Mouse (Mus musculus): ENCODE data around the gene 2210408I21Rik. TPM values are rescaled to one million over a fixed set of nuclear protein-coding genes. Genes with fewer than 3 reads are reported as not detected.

Gene 2210408I21Rik
- polyA plus RNA-seq, 1 experiment from 2014 or later: 11.3 TPM

GRCm38 (mm10) chr13:77400762-77401161 lies 265.4 kb downstream of the 2210408I21Rik start:
- Histone ChIP-seq H3K9ac (no peak overlapping the region), H3K9me3 (replicated peaks) (no peaks in the 10 kb centered on the region), H3K27me3 (no peaks in the 10 kb centered on the region), H3K4me1 (peaks cover 25% of the 10 kb centered on the region), H3K4me2 (no peak overlapping the region), H3K4me3 (no peak overlapping the region), H3K36me3 (ENCODE audit: poor library complexity, severe bottlenecking) (no peaks in the 10 kb centered on the region), H3K27ac (no peak overlapping the region)
- ATAC-seq: no peak
- 36% methylated on average over 2 of the region's 2 CpGs for WGBS

- WGBS: 72% methylated on average over 3 of the region's 3 CpGs
Observed at GRCm38 (mm10) chr13:77408530-77408929, 273.2 kb downstream of the 2210408I21Rik start.

GRCm38 (mm10) chr13:77409804-77410203 lies 274.5 kb downstream of the 2210408I21Rik start:
- Histone ChIP-seq H3K4me1 (peaks cover 7% of the 10 kb centered on the region; the same call in 1 of the 2 replicates), H3K9ac (no peak overlapping the region), H3K36me3 (ENCODE audit: poor library complexity, severe bottlenecking) (no peaks in the 10 kb centered on the region), H3K9me3 (replicated peaks) (no peaks in the 10 kb centered on the region), H3K4me3 (no peak overlapping the region), H3K27ac (no peak overlapping the region), H3K27me3 (no peaks in the 10 kb centered on the region), H3K4me2 (no peak overlapping the region)
- WGBS: 75% methylated on average over 2 of the region's 2 CpGs
- no peak for ATAC-seq

More at GRCm38 (mm10) chr13:77408530-77408929, 273.2 kb downstream of the 2210408I21Rik start:
- Histone ChIP-seq H3K4me2 (no peak overlapping the region), H3K9me3 (replicated peaks) (no peaks in the 10 kb centered on the region), H3K36me3 (ENCODE audit: poor library complexity, severe bottlenecking) (no peaks in the 10 kb centered on the region), H3K9ac (no peak overlapping the region), H3K27ac (no peak overlapping the region), H3K4me1 (peaks cover 7% of the 10 kb centered on the region; the same call in 1 of the 2 replicates), H3K4me3 (no peak overlapping the region), H3K27me3 (no peaks in the 10 kb centered on the region)
- no peak; the same call in 1 of the 2 replicates for ATAC-seq

GRCm38 (mm10) chr13:77412829-77413228 lies 277.5 kb downstream of the 2210408I21Rik start:
- Histone ChIP-seq H3K9me3 (replicated peaks) (no peaks in the 10 kb centered on the region), H3K27me3 (no peaks in the 10 kb centered on the region), H3K36me3 (ENCODE audit: poor library complexity, severe bottlenecking) (no peaks in the 10 kb centered on the region), H3K4me1 (peaks cover 7% of the 10 kb centered on the region; the same call in 1 of the 2 replicates), H3K4me3 (no peak overlapping the region), H3K9ac (no peak overlapping the region), H3K4me2 (no peak overlapping the region), H3K27ac (no peak overlapping the region)
- no peak for ATAC-seq
- WGBS: 15% methylated on average over 2 of the region's 2 CpGs

GRCm38 (mm10) chr13:77450007-77450567 lies 314.7 kb downstream of the 2210408I21Rik start:
- H3K4me3 ChIP-seq: no peak overlapping the region
- H3K9ac ChIP-seq: no peak overlapping the region
- 82% methylated on average over 5 of the region's 5 CpGs for WGBS
- peaks cover 5% of the 10 kb centered on the region; the same call in 1 of the 2 replicates for H3K9me3 ChIP-seq (replicated peaks)
- no peaks in the 10 kb centered on the region for H3K36me3 ChIP-seq (ENCODE audit: poor library complexity, severe bottlenecking)
- H3K4me2 ChIP-seq: no peak overlapping the region
- 0 out of 2 replicates have a peak, but pooled peaks have one; percentile 38 for ATAC-seq
- H3K27ac ChIP-seq: no peak overlapping the region
- H3K27me3 ChIP-seq: no peaks in the 10 kb centered on the region
- no peaks in the 10 kb centered on the region for H3K4me1 ChIP-seq

GRCm38 (mm10) chr13:77470093-77470621 lies 334.8 kb downstream of the 2210408I21Rik start:
- Histone ChIP-seq H3K9ac (no peak overlapping the region), H3K9me3 (replicated peaks) (no peaks in the 10 kb centered on the region), H3K4me3 (no peak overlapping the region), H3K27me3 (no peaks in the 10 kb centered on the region), H3K27ac (no peak overlapping the region), H3K4me1 (no peaks in the 10 kb centered on the region), H3K36me3 (ENCODE audit: poor library complexity, severe bottlenecking) (no peaks in the 10 kb centered on the region), H3K4me2 (no peak overlapping the region)
- ATAC-seq: peak; percentile 78
- WGBS: 74% methylated on average over 3 of the region's 3 CpGs

GRCm38 (mm10) chr13:77476420-77476819 lies 341.1 kb downstream of the 2210408I21Rik start:
- H3K4me1 ChIP-seq: peaks cover 16% of the 10 kb centered on the region
- no peak overlapping the region for H3K27ac ChIP-seq
- H3K27me3 ChIP-seq: no peaks in the 10 kb centered on the region
- H3K9me3 ChIP-seq (replicated peaks): no peaks in the 10 kb centered on the region
- no peak overlapping the region for H3K9ac ChIP-seq
- 74% methylated on average over 4 of the region's 4 CpGs for WGBS
- H3K4me2 ChIP-seq: no peak overlapping the region
- H3K4me3 ChIP-seq: no peak overlapping the region
- peak; percentile 34; the same call in 1 of the 2 replicates for ATAC-seq
- H3K36me3 ChIP-seq (ENCODE audit: poor library complexity, severe bottlenecking): no peaks in the 10 kb centered on the region

- Histone ChIP-seq H3K4me1 (peaks cover 16% of the 10 kb centered on the region), H3K4me2 (no peak overlapping the region), H3K9me3 (replicated peaks) (no peaks in the 10 kb centered on the region), H3K27me3 (no peaks in the 10 kb centered on the region), H3K36me3 (ENCODE audit: poor library complexity, severe bottlenecking) (no peaks in the 10 kb centered on the region), H3K4me3 (no peak overlapping the region), H3K9ac (no peak overlapping the region), H3K27ac (no peak overlapping the region; the same call in 1 of the 2 replicates)
- 23% methylated on average over 6 of the region's 6 CpGs for WGBS
- ATAC-seq: peak; percentile 56; the same call in 1 of the 2 replicates
Observed at GRCm38 (mm10) chr13:77478425-77479119, 343.2 kb downstream of the 2210408I21Rik start.

GRCm38 (mm10) chr13:77489938-77490651 lies 354.8 kb downstream of the 2210408I21Rik start:
- Histone ChIP-seq H3K36me3 (ENCODE audit: poor library complexity, severe bottlenecking) (no peaks in the 10 kb centered on the region), H3K27me3 (no peaks in the 10 kb centered on the region), H3K4me3 (no peak overlapping the region), H3K4me2 (no peak overlapping the region), H3K4me1 (peaks cover 20% of the 10 kb centered on the region), H3K9ac (no peak overlapping the region), H3K27ac (no peak overlapping the region; the same call in 1 of the 2 replicates), H3K9me3 (replicated peaks) (no peaks in the 10 kb centered on the region)
- WGBS: 40% methylated on average over 3 of the region's 3 CpGs
- ATAC-seq: peak; percentile 80

GRCm38 (mm10) chr13:77514046-77514445 lies 378.7 kb downstream of the 2210408I21Rik start:
- Histone ChIP-seq H3K36me3 (ENCODE audit: poor library complexity, severe bottlenecking) (no peaks in the 10 kb centered on the region), H3K27ac (no peak overlapping the region), H3K27me3 (no peaks in the 10 kb centered on the region), H3K4me1 (no peaks in the 10 kb centered on the region), H3K4me3 (no peak overlapping the region), H3K9ac (no peak overlapping the region), H3K9me3 (replicated peaks) (no peaks in the 10 kb centered on the region), H3K4me2 (no peak overlapping the region)
- no peak for ATAC-seq
- 94% methylated on average over 1 of the region's 1 CpGs for WGBS

GRCm38 (mm10) chr13:77528960-77529699 lies 393.8 kb downstream of the 2210408I21Rik start:
- peak; percentile 59 for ATAC-seq
- Histone ChIP-seq H3K9me3 (replicated peaks) (no peaks in the 10 kb centered on the region), H3K36me3 (ENCODE audit: poor library complexity, severe bottlenecking) (no peaks in the 10 kb centered on the region), H3K27me3 (no peaks in the 10 kb centered on the region), H3K4me2 (no peak overlapping the region), H3K9ac (no peak overlapping the region), H3K4me3 (no peak overlapping the region), H3K4me1 (peaks cover 11% of the 10 kb centered on the region), H3K27ac (no peak overlapping the region)
- WGBS: 33% methylated on average over 8 of the region's 8 CpGs
